Mouse (Mus musculus) CH12.LX (cell line): Measurements from ENCODE around the gene Arhgef28. TPM values are rescaled to one million over a fixed set of nuclear protein-coding genes. Genes with fewer than 3 reads are reported as not detected.

Source experiments
- DNase-seq: peaks from one replicate; pipeline ENCODE4 v3.0.0-alpha.2; 2013; ENCODE audit errors: extremely low read depth
- H3K27ac ChIP-seq: 2 replicates; pipeline ENCODE4 v1.5.1; 2012; ENCODE audit warnings: low read depth, mild to moderate bottlenecking, control low read depth, moderate library complexity; ENCODE audit not compliant: insufficient read depth
- H3K27me3 ChIP-seq: replicated peaks from 2 replicates; pipeline ENCODE3; 2012; ENCODE audit warnings: inconsistent platforms
- H3K36me3 ChIP-seq, 2 experiments: replicated peaks in 1 of 2; 2 replicates each; pipeline versions ENCODE3 to v1.6.1; 2012; ENCODE audit warnings: inconsistent platforms in 1 of 2, low read length in 1 of 2, mild to moderate bottlenecking in 1 of 2, mixed read lengths in 1 of 2, moderate library complexity in 1 of 2; ENCODE audit not compliant: control insufficient read depth in 1 of 2, insufficient read depth in 1 of 2
- H3K4me1 ChIP-seq, 2 experiments: 2 replicates each; pipeline ENCODE4 v1.6.1; 2012; ENCODE audit warnings: inconsistent platforms in 1 of 2, moderate library complexity in 1 of 2; ENCODE audit not compliant: insufficient read depth in 2 of 2, control insufficient read depth in 1 of 2
- H3K4me2 ChIP-seq: 2 replicates; pipeline ENCODE4 v1.6.1; 2012; ENCODE audit warnings: low read depth, mild to moderate bottlenecking, control low read depth; ENCODE audit not compliant: poor library complexity, insufficient read depth, severe bottlenecking
- H3K4me3 ChIP-seq, 3 experiments: fragments of 150-350 bp in 1 of 3; sonication (generic) in 1 of 3; replicated peaks in 1 of 3; 2 replicates each; pipeline versions ENCODE3 to v1.5.1; 2011 to 2012; ENCODE audit warnings: low read depth in 2 of 3, low read length in 2 of 3, mild to moderate bottlenecking in 2 of 3, moderate library complexity in 2 of 3, control low read depth in 1 of 3, improper control_type of control experiment in 1 of 3, inconsistent platforms in 1 of 3, mixed read lengths in 1 of 3; ENCODE audit not compliant: poor library complexity in 1 of 3
- H3K79me2 ChIP-seq: replicated peaks from 2 replicates; pipeline ENCODE4 v1.6.1; 2012; ENCODE audit warnings: mild to moderate bottlenecking, moderate library complexity; ENCODE audit not compliant: control insufficient read depth, poor library complexity, insufficient read depth, severe bottlenecking; ENCODE audit errors: extremely low read depth
- H3K9ac ChIP-seq: 2 replicates; pipeline ENCODE4 v1.6.1; 2012; ENCODE audit warnings: low read depth, mild to moderate bottlenecking, control low read depth, moderate library complexity; ENCODE audit not compliant: insufficient read depth
- H3K9me3 ChIP-seq: replicated peaks from 2 replicates; pipeline ENCODE3; 2012; ENCODE audit warnings: low read length, inconsistent platforms, mixed read lengths
- CHD2 ChIP-seq: IDR thresholded peaks from 2 replicates; pipeline ENCODE4 v1.6.1; 2011; ENCODE audit warnings: low read length, improper control_type of control experiment
- GABPA ChIP-seq: IDR thresholded peaks from 2 replicates; pipeline ENCODE4 v1.6.1; 2012; ENCODE audit warnings: low read depth, low read length, improper control_type of control experiment, inconsistent platforms; ENCODE audit not compliant: insufficient replicate concordance
- JUN ChIP-seq: IDR thresholded peaks from 2 replicates; pipeline ENCODE4 v1.6.1; 2011; ENCODE audit warnings: low read depth, mild to moderate bottlenecking, low read length, improper control_type of control experiment, moderate library complexity; ENCODE audit not compliant: insufficient read depth
- MAFK ChIP-seq: IDR thresholded peaks from 2 replicates; pipeline ENCODE4 v1.6.1; 2011; ENCODE audit warnings: low read length, improper control_type of control experiment; ENCODE audit not compliant: insufficient replicate concordance
- MAX ChIP-seq: IDR thresholded peaks from 2 replicates; pipeline ENCODE4 v1.6.1; 2011; ENCODE audit warnings: low read length, improper control_type of control experiment
- MYC ChIP-seq: IDR thresholded peaks from 2 replicates; pipeline ENCODE4 v1.6.1; 2011; ENCODE audit warnings: low read depth, mild to moderate bottlenecking, improper control_type of control experiment, low read length
- NELFE ChIP-seq: IDR thresholded peaks from 2 replicates; pipeline ENCODE4 v1.6.1; 2011; ENCODE audit warnings: low read depth, low read length, improper control_type of control experiment
- RCOR1 ChIP-seq: conservative IDR thresholded peaks from 2 replicates; pipeline ENCODE4 v1.6.1; 2012; ENCODE audit warnings: low read depth, mild to moderate bottlenecking, inconsistent platforms, low read length, improper control_type of control experiment
- ZC3H11A ChIP-seq: IDR thresholded peaks from 2 replicates; pipeline ENCODE4 v1.6.1; 2012; ENCODE audit warnings: low read depth, mild to moderate bottlenecking, inconsistent platforms, low read length, improper control_type of control experiment
- ZNF384 ChIP-seq: IDR thresholded peaks from 2 replicates; pipeline ENCODE4 v1.6.1; 2012; ENCODE audit warnings: low read depth, low read length, improper control_type of control experiment, inconsistent platforms
- dilution Hi-C: fragments of 300-500 bp; cut with MboI; formaldehyde crosslinking; loops from 2 replicates; pipeline ENCODE4 v1.14.3; 2020; ENCODE audit warnings: low sequenced_read_pairs; ENCODE audit not compliant: extremely low pct_unique_long_range_greater_than_20kb, extremely low pct_ligation_motif_present
- in situ Hi-C: fragments of 300-500 bp; cut with MboI; formaldehyde crosslinking; loops from 3 replicates; pipeline ENCODE4 v1.14.3; 2019; ENCODE audit warnings: low sequenced_read_pairs, low pct_ligation_motif_present, low pct_unique_long_range_greater_than_20kb, mixed read lengths
- polyA plus RNA-seq: library from polyadenylated mRNA; unstranded; fragments of >175 nt; gene quantifications from 2 replicates; pipeline ENCODE4 v1.2.1, GENCODE M21; 2012; ENCODE audit warnings: low read depth; ENCODE audit not compliant: insufficient read length
- total RNA-seq, 2 experiments: library from RNA; depleted of rRNA; stranded (reverse); fragments of 300-350 nt in 1 of 2; fragments of >200 nt in 1 of 2; gene quantifications; 2 replicates each; pipeline ENCODE4 v1.2.3; 2012 to 2014

Gene Arhgef28
- total and polyA plus RNA-seq, 3 experiments = 0.07 to 0.24 (median 0.08) TPM

DNA sequence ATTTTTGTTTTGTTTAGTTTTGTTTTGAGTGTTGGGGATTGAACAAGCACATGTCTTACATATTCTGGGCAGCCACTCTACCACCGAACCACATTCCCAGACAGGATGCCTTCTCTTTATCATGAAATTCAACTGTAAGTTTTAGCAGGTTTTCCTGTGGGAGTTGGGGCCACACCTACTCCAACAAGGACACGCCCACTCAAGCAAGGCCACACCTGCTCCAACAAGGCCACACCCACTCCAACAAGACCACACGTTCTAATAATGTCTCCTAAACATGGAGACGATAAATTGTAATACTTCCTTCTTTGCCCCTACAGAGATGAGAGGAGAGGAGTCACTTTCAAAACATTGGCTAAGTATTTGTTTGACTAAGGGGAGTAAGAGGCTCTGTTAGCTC is 197.2 kb downstream of the Arhgef28 start:
- dilution Hi-C loops = no loop called here
- in situ Hi-C loops = no loop called here
- H3K27ac ChIP-seq = no peak overlapping the region
- H3K9me3 ChIP-seq = no peaks in the 10 kb centered on the region
- H3K36me3 ChIP-seq = no peaks in the 10 kb centered on the region
- no peaks in the 10 kb centered on the region for H3K79me2 ChIP-seq
- TF ChIP-seq GABPA (no peak), ZNF384 (no peak), JUN (no peak), MAX (no peak), MAFK (no peak), MYC (no peak), CHD2 (no peak)
- TF ChIP-seq, all 38 proteins: peak for 0
- peak; percentile 10 for DNase-seq
- Histone ChIP-seq H3K4me2 (no peak overlapping the region), H3K9ac (no peak overlapping the region), H3K4me1 (peaks cover 0 to 11% of the 10 kb centered on the region in 2 experiments; a peak in 1 of 4 replicates), H3K4me3 (no peak overlapping the region), H3K27me3 (no peaks in the 10 kb centered on the region)

GRCm38 (mm10) chr13:98008588-98008987 is 197.7 kb downstream of the Arhgef28 start:
- no peaks in the 10 kb centered on the region for H3K79me2 ChIP-seq
- peak; percentile 4 for DNase-seq
- peaks cover 0 to 11% of the 10 kb centered on the region in 2 experiments; a peak in 1 of 4 replicates for H3K4me1 ChIP-seq
- no peak overlapping the region for H3K4me2 ChIP-seq
- H3K27ac ChIP-seq = no peak overlapping the region
- no peaks in the 10 kb centered on the region for H3K36me3 ChIP-seq
- in situ Hi-C loops = no loop called here
- dilution Hi-C loops = no loop called here
- no peak overlapping the region for H3K4me3 ChIP-seq
- H3K27me3 ChIP-seq = no peaks in the 10 kb centered on the region
- no peaks in the 10 kb centered on the region for H3K9me3 ChIP-seq
- H3K9ac ChIP-seq = no peak overlapping the region
- no peak for TF ChIP-seq ZC3H11A

- dilution Hi-C loops = no loop called here
- H3K4me1 ChIP-seq = peaks cover 0 to 14% of the 10 kb centered on the region in 2 experiments; a peak in 1 of 4 replicates
- H3K4me2 ChIP-seq = no peak overlapping the region
- no peak overlapping the region for H3K9ac ChIP-seq
- H3K27ac ChIP-seq = no peak overlapping the region
- no peak overlapping the region for H3K4me3 ChIP-seq
- no peaks in the 10 kb centered on the region for H3K9me3 ChIP-seq
- no peak for DNase-seq
- no peaks in the 10 kb centered on the region for H3K79me2 ChIP-seq
- TF ChIP-seq MAFK (no peak), MAX (no peak), RCOR1 (no peak), NELFE (no peak)
- H3K36me3 ChIP-seq = no peaks in the 10 kb centered on the region
- H3K27me3 ChIP-seq = no peaks in the 10 kb centered on the region
- in situ Hi-C loops = no loop called here
These were observed 200.5 kb downstream of the Arhgef28 start for GRCm38 (mm10) chr13:98005611-98006218.
